Mouse (Mus musculus): Measurements from ENCODE around the gene Eif4e2. TPM values are rescaled to one million over a fixed set of nuclear protein-coding genes. Genes with fewer than 3 reads are reported as not detected.

The Eif4e2 gene
- polyA plus RNA-seq, 1 experiment = 26.6 TPM

- 63% methylated on average over 5 of the region's 5 CpGs for WGBS
- Histone ChIP-seq H3K4me1 (ENCODE audit: control insufficient read depth, insufficient read depth, low read length) (no peaks in the 10 kb centered on the region), H3K4me3 (replicated peaks; ENCODE audit: extremely low read depth, low read depth, low read length) (no peak overlapping the region)
- DNase-seq = no peak
- TF ChIP-seq CTCF (IDR thresholded peaks at IDR 0.05; ENCODE audit: insufficient read depth, low read length) (no peak), POLR2A (IDR thresholded peaks at IDR 0.05; ENCODE audit: borderline replicate concordance, extremely low read depth, low read depth, low read length) (no peak)
Observed at GRCm38 (mm10) chr1:87252040-87252609, 38.4 kb downstream of the Eif4e2 start.

GRCm38 (mm10) chr1:87255173-87255572, 41.5 kb downstream of the Eif4e2 start:
- 64% methylated on average over 4 of the region's 4 CpGs for WGBS
- DNase-seq = no peak
- TF ChIP-seq POLR2A (IDR thresholded peaks at IDR 0.05; ENCODE audit: borderline replicate concordance, extremely low read depth, low read depth, low read length) (no peak), CTCF (IDR thresholded peaks at IDR 0.05; ENCODE audit: insufficient read depth, low read length) (no peak)
- Histone ChIP-seq H3K4me1 (ENCODE audit: control insufficient read depth, insufficient read depth, low read length) (no peaks in the 10 kb centered on the region), H3K4me3 (replicated peaks; ENCODE audit: extremely low read depth, low read depth, low read length) (no peak overlapping the region)

- WGBS = 24% methylated on average over 11 of the region's 11 CpGs
- TF ChIP-seq POLR2A (IDR thresholded peaks at IDR 0.05; ENCODE audit: borderline replicate concordance, extremely low read depth, low read depth, low read length) (no peak), CTCF (IDR thresholded peaks at IDR 0.05; ENCODE audit: insufficient read depth, low read length) (no peak)
- DNase-seq = no peak
- Histone ChIP-seq H3K4me1 (ENCODE audit: control insufficient read depth, insufficient read depth, low read length) (no peaks in the 10 kb centered on the region), H3K4me3 (replicated peaks; ENCODE audit: extremely low read depth, low read depth, low read length) (no peak overlapping the region)
Observed at GRCm38 (mm10) chr1:87257691-87258090, 44.0 kb downstream of the Eif4e2 start.

GRCm38 (mm10) chr1:87258484-87258883, 44.8 kb downstream of the Eif4e2 start:
- no peak overlapping the region for H3K4me3 ChIP-seq (replicated peaks; ENCODE audit: extremely low read depth, low read depth, low read length)
- no peak for TF ChIP-seq CTCF (IDR thresholded peaks at IDR 0.05; ENCODE audit: insufficient read depth, low read length)
- TF ChIP-seq POLR2A (IDR thresholded peaks at IDR 0.05; ENCODE audit: borderline replicate concordance, extremely low read depth, low read depth, low read length) = no peak
- no peaks in the 10 kb centered on the region for H3K4me1 ChIP-seq (ENCODE audit: control insufficient read depth, insufficient read depth, low read length)
- 7% methylated on average over 14 of the region's 14 CpGs for WGBS
- DNase-seq = no peak

GRCm38 (mm10) chr1:87259316-87259715, 45.6 kb downstream of the Eif4e2 start:
- 68% methylated on average over 2 of the region's 2 CpGs for WGBS
- H3K4me1 ChIP-seq (ENCODE audit: control insufficient read depth, insufficient read depth, low read length) = peaks cover 4% of the 10 kb centered on the region; the same call in 1 of the 2 replicates
- no peak overlapping the region for H3K4me3 ChIP-seq (replicated peaks; ENCODE audit: extremely low read depth, low read depth, low read length)
- TF ChIP-seq POLR2A (IDR thresholded peaks at IDR 0.05; ENCODE audit: borderline replicate concordance, extremely low read depth, low read depth, low read length) (no peak), CTCF (IDR thresholded peaks at IDR 0.05; ENCODE audit: insufficient read depth, low read length) (no peak)
- DNase-seq = no peak

GRCm38 (mm10) chr1:87263257-87263656, 49.5 kb downstream of the Eif4e2 start:
- Histone ChIP-seq H3K4me3 (replicated peaks; ENCODE audit: extremely low read depth, low read depth, low read length) (no peak overlapping the region), H3K4me1 (ENCODE audit: control insufficient read depth, insufficient read depth, low read length) (peaks cover 15% of the 10 kb centered on the region)
- no peak for DNase-seq
- TF ChIP-seq CTCF (IDR thresholded peaks at IDR 0.05; ENCODE audit: insufficient read depth, low read length) (no peak), POLR2A (IDR thresholded peaks at IDR 0.05; ENCODE audit: borderline replicate concordance, extremely low read depth, low read depth, low read length) (no peak)
- 14% methylated on average over 9 of the region's 9 CpGs for WGBS

- Histone ChIP-seq H3K4me3 (replicated peaks; ENCODE audit: extremely low read depth, low read depth, low read length) (peak overlapping the region; percentile 65), H3K4me1 (ENCODE audit: control insufficient read depth, insufficient read depth, low read length) (peaks cover 15% of the 10 kb centered on the region)
- WGBS = 7% methylated on average over 12 of the region's 12 CpGs
- no peak for TF ChIP-seq CTCF (IDR thresholded peaks at IDR 0.05; ENCODE audit: insufficient read depth, low read length)
- TF ChIP-seq POLR2A (IDR thresholded peaks at IDR 0.05; ENCODE audit: borderline replicate concordance, extremely low read depth, low read depth, low read length) = no peak
- DNase-seq = no peak
Observed at GRCm38 (mm10) chr1:87263796-87264133, 50.1 kb downstream of the Eif4e2 start.

GRCm38 (mm10) chr1:87264134-87265006, 50.7 kb downstream of the Eif4e2 start, which contains the start of gene Efhd1:
Efhd1 (plus strand) TSS chr1:87264363.
- H3K4me3 ChIP-seq (replicated peaks; ENCODE audit: extremely low read depth, low read depth, low read length) = peak within 1 kb of the TSS; percentile 65
- under 1% methylated on average over 70 of the region's 70 CpGs for WGBS
- H3K4me1 ChIP-seq (ENCODE audit: control insufficient read depth, insufficient read depth, low read length) = peaks cover 15% of the 10 kb centered on the region
- DNase-seq = no peak
- no peak for TF ChIP-seq CTCF (IDR thresholded peaks at IDR 0.05; ENCODE audit: insufficient read depth, low read length)
- TF ChIP-seq POLR2A (IDR thresholded peaks at IDR 0.05; ENCODE audit: borderline replicate concordance, extremely low read depth, low read depth, low read length) = no peak

- H3K4me3 ChIP-seq (replicated peaks; ENCODE audit: extremely low read depth, low read depth, low read length) = no peak overlapping the region
- no peak for TF ChIP-seq CTCF (IDR thresholded peaks at IDR 0.05; ENCODE audit: insufficient read depth, low read length)
- TF ChIP-seq POLR2A (IDR thresholded peaks at IDR 0.05; ENCODE audit: borderline replicate concordance, extremely low read depth, low read depth, low read length) = no peak
Observed at GRCm38 (mm10) chr1:87265200-87265599, 51.5 kb downstream of the Eif4e2 start.

More at GRCm38 (mm10) chr1:87265200-87265599, 51.5 kb downstream of the Eif4e2 start:
- H3K4me1 ChIP-seq (ENCODE audit: control insufficient read depth, insufficient read depth, low read length) = peaks cover 15% of the 10 kb centered on the region
- 1% methylated on average over 13 of the region's 13 CpGs for WGBS
- DNase-seq = no peak
